ENCODE assay signal across 18 mouse cellular contexts in the genomic region with DNA sequence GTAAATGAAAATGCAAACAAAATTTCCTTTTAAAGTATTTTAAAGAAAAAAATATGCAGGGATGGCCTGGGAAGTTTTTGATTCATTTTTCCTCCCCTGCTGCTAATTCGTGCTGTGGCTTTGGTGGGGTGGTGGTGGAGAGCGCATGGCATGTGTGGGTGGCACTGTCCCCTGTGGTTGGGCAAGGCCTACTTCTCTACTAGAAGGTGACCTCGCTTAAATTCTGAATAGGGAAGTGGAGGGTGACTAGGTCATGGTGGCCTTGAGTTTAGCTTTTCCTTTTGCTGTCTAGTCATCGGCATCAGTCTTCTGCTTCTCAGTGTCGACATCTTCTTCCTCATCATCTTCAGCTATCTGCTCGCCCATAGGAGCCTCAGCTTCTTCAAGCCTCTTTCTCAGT.
"Had no signal": no experiment of that assay in that cellular context is flagged by ENCODE, and none has a peak within 500 bp of the region (broad histone marks: within the 10 kb centered on the region; RNA-seq: fewer than 3 reads in every experiment).

No protein-coding gene starts in this region.

- H3K4me2 ChIP-seq: liver, embryonic 12.5 days; lung, embryonic 15.5 days; midbrain, embryonic 12.5 days; neural tube, embryonic 12.5 days; stomach, embryonic 15.5 days had no signal

- H3K4me1 ChIP-seq: liver, embryonic 12.5 days; lung, embryonic 15.5 days; midbrain, embryonic 10.5 days; midbrain, embryonic 12.5 days; neural tube, embryonic 12.5 days; stomach, embryonic 15.5 days had no signal

- DNase-seq: lung, adult 18-20 months; lung, postnatal 14 days; lung, postnatal 4 days; midbrain, embryonic 14.5 days; right cerebral cortex, postnatal 14 days; thymus, adult 18-20 months; thymus, postnatal 14 days; thymus, postnatal 36 days had no signal

- H3K9ac ChIP-seq: liver, embryonic 12.5 days; liver, embryonic 14.5 days; lung, embryonic 15.5 days; midbrain, embryonic 12.5 days; neural tube, embryonic 12.5 days; stomach, embryonic 15.5 days had no signal

- H3K36me3 ChIP-seq: liver, embryonic 12.5 days; lung, embryonic 15.5 days; midbrain, embryonic 10.5 days; midbrain, embryonic 12.5 days; neural tube, embryonic 12.5 days; stomach, embryonic 15.5 days had no signal

- H3K27ac ChIP-seq: liver, embryonic 12.5 days; liver, embryonic 14.5 days; lung, embryonic 15.5 days; midbrain, embryonic 10.5 days; midbrain, embryonic 12.5 days; neural tube, embryonic 12.5 days; stomach, embryonic 15.5 days; stomach, postnatal 0 days had no signal

- H3K27me3 ChIP-seq: liver, embryonic 12.5 days; lung, embryonic 15.5 days; midbrain, embryonic 12.5 days; neural tube, embryonic 12.5 days; stomach, embryonic 15.5 days had no signal

- H3K9me3 ChIP-seq: liver, embryonic 12.5 days; lung, embryonic 15.5 days; midbrain, embryonic 10.5 days; midbrain, embryonic 12.5 days; neural tube, embryonic 12.5 days; stomach, embryonic 15.5 days had no signal

- ATAC-seq: liver, embryonic 12.5 days; lung, postnatal 0 days; midbrain, embryonic 16.5 days had no signal

- H3K4me3 ChIP-seq: liver, embryonic 12.5 days; lung, embryonic 15.5 days; midbrain, embryonic 10.5 days; midbrain, embryonic 12.5 days; neural tube, embryonic 12.5 days; stomach, embryonic 15.5 days had no signal
